Mouse (Mus musculus): ENCODE data around the gene Oxa1l. TPM values are rescaled to one million over a fixed set of nuclear protein-coding genes. Genes with fewer than 3 reads are reported as not detected.

The Oxa1l gene
- polyA plus RNA-seq, 1 experiment from 2014 or later: 54.8 TPM

GRCm38 (mm10) chr14:54415241-54416020 is 54.8 kb downstream of the Oxa1l start:
- no peak overlapping the region for H3K4me3 ChIP-seq
- no peak overlapping the region for H3K27ac ChIP-seq
- 12% methylated on average over 13 of the region's 13 CpGs for WGBS
- no peak overlapping the region for H3K9ac ChIP-seq
- H3K9me3 ChIP-seq: no peaks in the 10 kb centered on the region
- H3K4me1 ChIP-seq: 0 out of 2 replicates have a peak, but pooled peaks cover 8% of the 10 kb centered on the region
- peaks cover 12% of the 10 kb centered on the region for H3K27me3 ChIP-seq (replicated peaks)
- no peaks in the 10 kb centered on the region for H3K36me3 ChIP-seq (replicated peaks)
- H3K4me2 ChIP-seq: no peak overlapping the region
- ATAC-seq (replicated peaks): no peak

- Histone ChIP-seq H3K27me3 (replicated peaks) (peaks cover 12% of the 10 kb centered on the region), H3K27ac (no peak overlapping the region), H3K4me2 (no peak overlapping the region), H3K4me1 (0 out of 2 replicates have a peak, but pooled peaks cover 8% of the 10 kb centered on the region), H3K9me3 (no peaks in the 10 kb centered on the region), H3K4me3 (no peak overlapping the region), H3K36me3 (replicated peaks) (no peaks in the 10 kb centered on the region), H3K9ac (no peak overlapping the region)
- ATAC-seq (replicated peaks): no peak
- 36% methylated on average over 5 of the region's 5 CpGs for WGBS
Measured at GRCm38 (mm10) chr14:54416229-54416775, 55.7 kb downstream of the Oxa1l start.

GRCm38 (mm10) chr14:54416830-54417229 is 56.2 kb downstream of the Oxa1l start:
- no peak for ATAC-seq (replicated peaks)
- Histone ChIP-seq H3K4me3 (no peak overlapping the region), H3K9ac (no peak overlapping the region), H3K36me3 (replicated peaks) (no peaks in the 10 kb centered on the region), H3K9me3 (no peaks in the 10 kb centered on the region), H3K27me3 (replicated peaks) (peaks cover 12% of the 10 kb centered on the region), H3K27ac (no peak overlapping the region), H3K4me2 (no peak overlapping the region), H3K4me1 (0 out of 2 replicates have a peak, but pooled peaks cover 8% of the 10 kb centered on the region)
- WGBS: 59% methylated on average over 4 of the region's 4 CpGs

GRCm38 (mm10) chr14:54417623-54418081 is 57.0 kb downstream of the Oxa1l start, which contains the start of gene Slc7a7:
Slc7a7 (minus strand) TSS chr14:54417780.
- WGBS: 9% methylated on average over 19 of the region's 19 CpGs
- Histone ChIP-seq H3K36me3 (replicated peaks) (no peaks in the 10 kb centered on the region), H3K9ac (no peak within 1 kb of the TSS), H3K27ac (no peak within 1 kb of the TSS), H3K4me2 (peak within 1 kb of the TSS; percentile 16; the same call in 1 of the 2 replicates), H3K9me3 (no peaks in the 10 kb centered on the region), H3K4me3 (no peak within 1 kb of the TSS), H3K4me1 (0 out of 2 replicates have a peak, but pooled peaks cover 8% of the 10 kb centered on the region), H3K27me3 (replicated peaks) (peaks cover 12% of the 10 kb centered on the region)
- ATAC-seq (replicated peaks): 0 out of 2 replicates have a peak, but pooled peaks have one; percentile 55

Other genes with a start within 250 kb of the Oxa1l start
- 329 and 335 TPM in 2 replicates for gene Dad1, start 106.7 kb upstream of the Oxa1l start, polyA plus RNA-seq (2015; fragmentation: Nextera tagmentation; extraction: Ambion mirVana)
- 45.9 and 53.2 TPM in 2 replicates for gene Abhd4, start 106.6 kb upstream of the Oxa1l start, polyA plus RNA-seq (2015; fragmentation: Nextera tagmentation; extraction: Ambion mirVana)
- gene Olfr49, start 75.9 kb upstream of the Oxa1l start, polyA plus RNA-seq (2015; fragmentation: Nextera tagmentation; extraction: Ambion mirVana): not detected in 2 replicates
- 4.7 and 4.9 TPM in 2 replicates for gene Slc7a7, start 56.9 kb downstream of the Oxa1l start, polyA plus RNA-seq (2015; fragmentation: Nextera tagmentation; extraction: Ambion mirVana)
- gene Mrpl52, start 66.1 kb downstream of the Oxa1l start, polyA plus RNA-seq (2015; fragmentation: Nextera tagmentation; extraction: Ambion mirVana): 234 and 252 TPM in 2 replicates
- 45.4 and 51.0 TPM in 2 replicates for gene Mmp14, start 70.8 kb downstream of the Oxa1l start, polyA plus RNA-seq (2015; fragmentation: Nextera tagmentation; extraction: Ambion mirVana)
- 28.9 and 31.4 TPM in 2 replicates for gene Lrp10, start 103.3 kb downstream of the Oxa1l start, polyA plus RNA-seq (2015; fragmentation: Nextera tagmentation; extraction: Ambion mirVana)
- gene Rem2, start 115.3 kb downstream of the Oxa1l start, polyA plus RNA-seq (2015; fragmentation: Nextera tagmentation; extraction: Ambion mirVana): 45.2 and 47.1 TPM in 2 replicates
- gene Prmt5, start 156.7 kb downstream of the Oxa1l start, polyA plus RNA-seq (2015; fragmentation: Nextera tagmentation; extraction: Ambion mirVana): 99.8 and 102 TPM in 2 replicates
- 14.2 and 14.8 TPM in 2 replicates for gene Haus4, start 193.8 kb downstream of the Oxa1l start, polyA plus RNA-seq (2015; fragmentation: Nextera tagmentation; extraction: Ambion mirVana)
- gene Ajuba, start 216.7 kb downstream of the Oxa1l start, polyA plus RNA-seq (2015; fragmentation: Nextera tagmentation; extraction: Ambion mirVana): 8.7 and 11.2 TPM in 2 replicates
- 6.7 and 9.0 TPM in 2 replicates for gene 4931414P19Rik, start 245.2 kb downstream of the Oxa1l start, polyA plus RNA-seq (2015; fragmentation: Nextera tagmentation; extraction: Ambion mirVana)